Mouse (Mus musculus) midbrain, embryonic 10.5 days (tissue): ENCODE measurements around the gene Mlxip. TPM values are rescaled to one million over a fixed set of nuclear protein-coding genes. Genes with fewer than 3 reads are reported as not detected.
A peak's percentile ranks its signal among the peaks of the same experiment; 100 is the strongest.

Experiments
- DNase-seq: peaks from one replicate; pipeline ENCODE4 v3.0.0-alpha.2; 2017; ENCODE audit warnings: low spot score
- H3K27ac ChIP-seq: fragments of 300-500 bp; sonication (generic); replicated peaks from 2 replicates; pipeline ENCODE4 v1.5.1; 2016; ENCODE audit warnings: mild to moderate bottlenecking
- H3K27me3 ChIP-seq: fragments of 300-500 bp; sonication (generic); 2 replicates; pipeline ENCODE4 v1.6.1; 2016; ENCODE audit warnings: low read depth, mild to moderate bottlenecking; ENCODE audit not compliant: poor library complexity, severe bottlenecking
- H3K36me3 ChIP-seq: fragments of 300-500 bp; sonication (generic); 2 replicates; pipeline ENCODE4 v1.6.1; 2016; ENCODE audit warnings: mild to moderate bottlenecking, moderate library complexity
- H3K4me1 ChIP-seq: fragments of 300-500 bp; sonication (generic); 2 replicates; pipeline ENCODE4 v1.6.1; 2016
- H3K4me3 ChIP-seq: fragments of 300-500 bp; sonication (generic); 2 replicates; pipeline ENCODE4 v1.5.1; 2016; ENCODE audit warnings: mild to moderate bottlenecking, moderate library complexity
- H3K9me3 ChIP-seq: fragments of 300-500 bp; sonication (generic); replicated peaks from 2 replicates; pipeline ENCODE4 v1.6.1; 2016; ENCODE audit warnings: mild to moderate bottlenecking
- WGBS: fragments of 180-500 bp; shearing (Covaris S2); methylation state at CpG from one replicate; pipeline ENCODE4 v1.1.7; 2016; 5-methylcytosine and 5-hydroxymethylcytosine counted together
- polyA plus RNA-seq: library from polyadenylated mRNA; unstranded; fragments of >200 nt; fragmentation: Nextera tagmentation; extraction: Ambion mirVana; gene quantifications from 2 replicates; pipeline ENCODE4 v1.2.1, GENCODE M21; 2016

Gene Mlxip
- polyA plus RNA-seq, 1 experiment from 2014 or later: 16.0 TPM

DNA sequence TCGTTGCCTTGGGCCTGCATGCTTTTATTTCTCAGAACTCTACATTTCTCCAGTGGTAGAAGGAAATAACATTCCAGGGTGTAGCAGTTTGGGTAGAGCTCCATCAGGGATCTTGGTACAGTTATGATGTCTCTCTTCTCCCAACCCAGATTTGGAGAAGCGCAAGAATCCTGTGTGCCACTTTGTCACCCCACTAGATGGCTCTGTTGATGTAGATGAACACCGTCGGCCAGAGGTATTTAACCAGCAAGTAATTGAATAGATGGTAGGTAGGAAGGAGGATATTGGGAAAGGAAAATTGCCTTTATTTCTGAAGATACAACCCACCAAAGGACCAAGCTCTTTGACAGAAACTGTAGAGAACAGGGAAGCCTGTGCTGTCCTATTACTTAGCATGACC, 46.1 kb downstream of the Mlxip start:
- H3K27ac ChIP-seq: no peak overlapping the region
- no peak overlapping the region for H3K4me3 ChIP-seq
- H3K36me3 ChIP-seq: peaks cover 40% of the 10 kb centered on the region
- H3K9me3 ChIP-seq: no peaks in the 10 kb centered on the region
- WGBS: 81% methylated on average over 4 of the region's 4 CpGs
- DNase-seq: no peak
- H3K4me1 ChIP-seq: peaks cover 6% of the 10 kb centered on the region
- H3K27me3 ChIP-seq: no peaks in the 10 kb centered on the region

DNA sequence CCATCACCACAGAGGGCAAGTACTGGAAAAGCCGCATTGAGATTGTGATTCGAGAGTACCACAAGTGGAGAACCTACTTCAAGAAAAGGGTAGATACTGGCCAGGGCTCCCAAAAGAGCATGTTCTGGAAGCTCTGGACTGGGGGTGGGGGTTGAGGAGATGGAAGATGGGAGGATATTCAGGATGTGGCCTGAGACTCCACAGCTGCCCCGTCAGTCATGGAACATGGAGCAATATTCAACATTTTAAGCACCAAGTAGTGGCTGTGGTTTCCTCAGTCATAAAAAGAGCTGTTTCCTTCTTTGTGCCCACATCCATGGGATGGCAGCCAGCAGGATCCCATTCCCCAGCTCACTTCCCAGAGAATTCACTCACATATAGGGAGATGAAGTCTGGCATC, 47.7 kb downstream of the Mlxip start:
- Histone ChIP-seq H3K27me3 (no peaks in the 10 kb centered on the region), H3K36me3 (peaks cover 55% of the 10 kb centered on the region), H3K27ac (no peak overlapping the region), H3K4me3 (no peak overlapping the region), H3K4me1 (no peaks in the 10 kb centered on the region), H3K9me3 (no peaks in the 10 kb centered on the region)
- WGBS: 92% methylated on average over 3 of the region's 3 CpGs
- no peak for DNase-seq

DNA sequence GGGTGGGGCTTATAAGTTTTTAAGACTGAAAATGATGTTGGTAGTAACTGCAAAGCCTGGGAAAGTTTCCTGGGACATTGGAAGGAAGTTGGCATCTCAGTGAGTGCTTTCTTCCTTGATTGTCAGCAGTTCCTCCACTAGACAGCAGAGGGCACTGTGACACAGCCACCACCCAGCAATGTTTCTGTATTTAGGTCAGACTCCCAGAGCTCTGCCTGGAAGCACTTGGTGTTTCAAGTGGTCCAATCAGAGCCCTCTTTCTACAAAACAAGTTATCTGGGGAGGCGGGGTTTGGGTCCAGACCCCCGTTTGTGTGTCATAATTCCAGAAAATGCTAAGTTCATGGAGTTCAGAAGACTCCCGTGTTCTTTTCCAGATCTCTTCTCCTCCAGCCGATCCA, 49.5 kb downstream of the Mlxip start:
- peak; percentile 66 for DNase-seq
- WGBS: 53% methylated on average over 4 of the region's 4 CpGs
- Histone ChIP-seq H3K27ac (no peak overlapping the region), H3K27me3 (no peaks in the 10 kb centered on the region), H3K9me3 (no peaks in the 10 kb centered on the region), H3K4me1 (no peaks in the 10 kb centered on the region), H3K36me3 (peaks cover 71% of the 10 kb centered on the region), H3K4me3 (no peak overlapping the region)

DNA sequence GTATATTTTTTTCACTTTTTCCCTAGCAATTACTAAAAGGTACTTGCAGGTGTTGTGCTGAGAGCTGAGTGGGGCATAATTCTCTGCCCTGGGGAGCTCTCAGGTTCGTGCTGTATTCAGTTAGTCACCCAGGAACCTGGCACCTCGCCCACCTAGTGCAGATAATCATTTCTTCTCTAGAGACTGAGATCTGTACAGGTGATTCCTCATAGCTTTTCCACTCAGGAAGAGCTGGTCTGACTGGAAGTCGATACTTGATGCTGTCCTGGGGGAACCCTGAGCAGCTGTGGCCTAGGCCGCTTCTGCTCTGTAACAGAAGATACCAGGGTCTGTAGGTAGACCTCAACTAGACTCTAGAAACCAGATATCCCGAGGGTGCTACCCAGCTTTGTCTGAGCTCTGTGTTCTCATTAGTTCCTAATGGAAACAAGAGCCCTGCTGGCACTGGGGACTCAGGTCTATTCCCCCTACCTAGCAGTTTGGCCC, 50.3 kb downstream of the Mlxip start:
- no peak overlapping the region for H3K4me3 ChIP-seq
- no peaks in the 10 kb centered on the region for H3K27me3 ChIP-seq
- H3K4me1 ChIP-seq: no peaks in the 10 kb centered on the region
- H3K27ac ChIP-seq: no peak overlapping the region
- peaks cover 79% of the 10 kb centered on the region for H3K36me3 ChIP-seq
- 91% methylated on average over 5 of the region's 5 CpGs for WGBS
- H3K9me3 ChIP-seq: no peaks in the 10 kb centered on the region
- DNase-seq: no peak

DNA sequence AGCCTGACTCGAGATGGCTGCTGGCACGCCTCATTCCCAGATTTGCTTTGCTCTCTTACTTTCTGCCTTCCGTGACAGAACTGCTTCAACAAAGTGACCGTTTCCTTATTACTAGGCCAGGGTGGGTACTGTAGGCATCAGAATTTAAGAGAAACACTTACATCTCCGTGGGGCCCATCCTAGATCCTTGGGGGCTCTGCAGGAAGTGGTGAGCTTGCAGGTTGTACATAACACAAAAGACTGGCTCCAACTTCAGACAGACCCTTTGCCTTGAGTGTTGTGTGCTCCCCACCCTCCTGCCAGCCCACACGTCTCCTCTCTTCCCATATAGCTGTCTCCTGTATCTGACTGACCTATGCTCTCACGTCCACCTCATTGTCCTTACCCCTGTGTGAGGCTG, 57.3 kb downstream of the Mlxip start:
- 95% methylated on average over 7 of the region's 7 CpGs for WGBS
- H3K36me3 ChIP-seq: peaks cover 95% of the 10 kb centered on the region

DNA sequence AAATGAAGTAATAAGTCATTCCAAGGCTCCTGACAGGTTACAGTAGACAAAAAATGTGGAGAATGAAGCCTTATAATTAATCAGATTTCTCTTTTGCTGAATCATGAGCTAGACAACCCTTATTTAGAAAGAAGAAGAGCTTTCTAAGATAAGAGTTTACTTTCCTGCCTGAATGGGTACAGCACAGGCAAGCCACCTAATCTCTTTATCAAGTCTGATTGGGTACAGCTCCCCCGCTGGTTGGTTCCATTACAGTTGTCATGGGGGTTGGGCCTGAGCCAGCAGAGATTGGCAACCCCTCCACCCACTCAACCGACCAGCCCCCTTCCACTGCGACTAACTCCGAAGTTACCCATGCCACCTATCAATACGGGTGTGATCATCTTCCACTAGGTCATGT, 66.8 kb downstream of the Mlxip start:
- Histone ChIP-seq H3K4me1 (no peaks in the 10 kb centered on the region), H3K9me3 (no peaks in the 10 kb centered on the region), H3K36me3 (peaks cover 2% of the 10 kb centered on the region; the same call in 1 of the 2 replicates), H3K27me3 (no peaks in the 10 kb centered on the region), H3K4me3 (no peak overlapping the region), H3K27ac (no peak overlapping the region)
- 45% methylated on average over 5 of the region's 5 CpGs for WGBS
- DNase-seq: no peak

More for the DNA sequence above, 57.3 kb downstream of the Mlxip start:
- H3K9me3 ChIP-seq: no peaks in the 10 kb centered on the region
- H3K27me3 ChIP-seq: no peaks in the 10 kb centered on the region
- H3K27ac ChIP-seq: no peak overlapping the region
- no peak overlapping the region for H3K4me3 ChIP-seq
- no peak for DNase-seq
- no peaks in the 10 kb centered on the region for H3K4me1 ChIP-seq

DNA sequence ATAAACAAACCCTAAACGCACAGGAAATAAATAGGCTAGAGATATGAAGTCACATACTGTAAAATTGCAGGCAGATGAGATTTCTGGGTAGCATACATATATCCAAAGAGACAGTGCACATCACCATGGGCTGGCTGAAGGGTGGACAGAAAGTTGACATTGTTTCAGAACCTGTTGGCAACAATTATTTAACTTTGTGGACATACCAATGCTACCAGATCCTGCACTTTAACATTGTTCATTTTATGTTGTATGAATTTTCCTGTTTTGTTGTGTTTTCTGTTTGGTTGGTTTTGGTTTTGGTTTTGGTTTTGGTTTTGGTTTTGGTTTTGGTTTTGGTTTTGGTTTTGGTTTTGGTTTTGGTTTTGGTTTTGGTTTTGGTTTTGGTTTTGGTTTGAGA, 70.0 kb downstream of the Mlxip start:
- Histone ChIP-seq H3K27me3 (no peaks in the 10 kb centered on the region), H3K27ac (no peak overlapping the region), H3K36me3 (no peaks in the 10 kb centered on the region), H3K9me3 (no peaks in the 10 kb centered on the region), H3K4me3 (no peak overlapping the region), H3K4me1 (no peaks in the 10 kb centered on the region)
- 80% methylated on average over 1 of the region's 1 CpGs for WGBS
- DNase-seq: no peak

DNA sequence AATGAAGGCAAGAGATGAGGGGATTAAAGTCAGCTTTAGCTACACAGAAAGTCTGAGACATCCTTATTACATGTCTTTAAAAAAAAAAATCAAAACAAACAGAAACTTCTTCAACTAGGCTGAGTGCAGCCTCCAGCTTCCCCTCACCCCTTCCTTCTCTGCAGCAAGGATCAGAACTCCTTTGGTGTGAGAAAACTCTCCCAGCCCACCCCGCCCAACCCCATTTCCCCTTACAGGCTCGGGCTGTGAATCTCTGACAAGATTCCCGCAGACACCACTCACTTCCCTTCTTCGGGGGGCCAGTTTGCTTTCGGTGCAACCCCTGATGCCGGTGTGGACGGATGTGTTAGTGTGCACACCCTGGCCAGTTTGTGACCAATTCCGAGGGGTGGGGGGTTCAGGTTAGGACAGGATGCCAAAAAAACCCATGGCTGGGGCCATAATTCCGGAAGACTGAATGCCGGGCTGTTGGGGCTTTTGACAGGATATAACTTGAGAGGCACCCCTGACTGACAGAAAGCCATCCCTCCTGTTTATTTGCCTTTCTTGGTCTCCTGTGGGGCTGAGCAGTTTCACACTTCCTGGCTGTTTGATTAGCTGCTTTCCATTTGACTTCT, 76.3 kb downstream of the Mlxip start:
- H3K36me3 ChIP-seq: no peaks in the 10 kb centered on the region
- no peaks in the 10 kb centered on the region for H3K9me3 ChIP-seq
- peak overlapping the region; percentile 42; the same call in 1 of the 2 replicates for H3K27ac ChIP-seq
- peak; percentile 29 for DNase-seq
- H3K27me3 ChIP-seq: no peaks in the 10 kb centered on the region
- peaks cover 5% of the 10 kb centered on the region; the same call in 1 of the 2 replicates for H3K4me1 ChIP-seq
- 65% methylated on average over 10 of the region's 10 CpGs for WGBS
- no peak overlapping the region for H3K4me3 ChIP-seq

DNA sequence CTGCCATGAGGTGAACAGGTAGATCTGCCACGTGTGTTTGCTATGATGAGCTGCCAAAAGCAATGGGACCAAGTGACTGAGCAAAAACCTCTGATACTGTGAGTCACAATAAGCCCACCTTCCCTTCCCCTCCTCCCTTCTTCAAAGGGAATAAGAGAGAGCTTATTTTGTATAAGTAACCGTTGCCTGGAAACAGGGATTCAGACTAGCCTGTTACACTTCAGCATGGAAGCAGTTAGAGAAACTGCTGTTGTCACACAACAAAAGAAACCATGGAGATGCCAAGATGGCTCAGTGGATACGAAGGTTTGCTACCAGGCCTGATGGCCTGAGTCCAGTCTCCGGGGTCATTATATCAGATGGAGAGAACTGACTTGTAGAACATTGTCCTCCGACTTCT, 79.2 kb downstream of the Mlxip start:
- Histone ChIP-seq H3K4me1 (peaks cover 5% of the 10 kb centered on the region; the same call in 1 of the 2 replicates), H3K36me3 (no peaks in the 10 kb centered on the region), H3K27ac (no peak overlapping the region), H3K9me3 (no peaks in the 10 kb centered on the region), H3K27me3 (no peaks in the 10 kb centered on the region), H3K4me3 (no peak overlapping the region)
- 79% methylated on average over 5 of the region's 5 CpGs for WGBS
- DNase-seq: no peak

DNA sequence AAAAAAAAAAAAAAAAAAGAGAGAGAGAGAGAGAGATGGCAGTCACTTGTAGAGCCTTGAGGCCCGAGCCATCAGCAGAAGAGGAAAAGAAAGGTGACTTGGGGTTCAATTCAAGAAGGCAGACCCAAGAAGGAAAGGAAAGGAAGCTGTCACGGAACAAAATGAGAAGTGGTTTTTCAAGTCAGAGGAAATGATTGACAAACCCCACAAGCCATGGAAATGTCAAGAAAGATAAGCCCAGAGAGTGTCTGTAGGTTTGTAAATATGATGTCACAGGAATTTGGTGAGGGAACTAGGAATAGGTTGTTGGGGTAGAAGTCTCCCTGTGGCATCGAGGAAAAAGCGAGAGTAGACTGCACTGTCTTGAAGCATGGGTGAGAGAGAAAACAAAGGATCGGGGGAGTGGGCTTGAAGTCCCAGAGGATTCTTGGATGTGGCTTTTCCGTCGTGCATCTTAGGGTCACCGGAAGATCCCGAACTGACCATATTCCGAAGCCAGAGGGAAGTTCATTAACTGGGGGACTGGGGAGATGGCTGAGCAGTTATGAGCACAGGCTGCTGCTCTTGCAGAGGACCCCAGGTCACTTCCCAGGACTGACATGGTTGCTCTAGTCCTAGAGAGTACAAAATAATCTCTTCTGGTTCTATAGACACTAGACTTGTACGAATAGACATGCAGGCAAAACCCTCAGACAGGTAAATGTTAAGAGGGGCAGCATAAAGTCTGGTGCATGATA, 93.2 kb downstream of the Mlxip start:
- H3K4me1 ChIP-seq: peaks cover 13% of the 10 kb centered on the region
- no peak for DNase-seq

DNA sequence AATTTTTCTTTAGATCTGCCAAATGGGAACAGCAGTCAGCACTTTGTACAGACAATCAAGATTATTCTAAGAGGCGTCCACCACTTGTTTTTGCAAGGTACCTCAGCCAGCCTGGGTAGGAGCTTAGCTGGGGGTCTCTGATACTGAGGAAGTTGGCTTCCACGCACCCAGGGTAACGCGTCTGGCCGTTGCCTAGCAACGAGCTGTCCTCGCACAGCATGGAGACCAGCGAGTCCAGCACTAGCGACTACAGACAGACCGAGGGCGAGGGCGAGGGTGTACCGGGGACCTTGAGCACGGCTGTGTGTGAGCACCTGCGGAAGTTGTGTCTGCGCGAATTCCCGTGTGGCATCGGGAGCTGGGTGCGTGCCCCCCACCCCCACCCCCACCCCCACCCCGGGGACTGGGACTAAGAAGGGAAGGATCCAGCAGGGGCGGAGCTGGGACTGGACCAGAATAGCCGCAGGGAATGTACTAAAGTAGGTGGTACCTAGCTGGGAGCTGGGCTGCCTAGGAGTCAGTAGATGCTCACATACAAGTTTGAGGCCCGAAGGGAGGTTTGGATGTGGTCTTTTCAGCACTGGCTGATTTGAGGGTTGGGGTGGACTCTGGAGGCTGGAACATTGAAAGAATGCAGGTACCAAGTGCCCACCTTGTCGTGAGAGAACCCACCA, 94.7 kb downstream of the Mlxip start, which contains the start of the genes Lrrc43 and Il31:
TSS of gene Lrrc43 (plus strand) at position 194 of the 674 bp plus-strand sequence.
TSS of gene Il31 (minus strand) at position 378 of the 674 bp plus-strand sequence.
- 9% methylated on average over 25 of the region's 25 CpGs for WGBS
- no peaks in the 10 kb centered on the region for H3K36me3 ChIP-seq
- 0 out of 2 replicates have a peak within 1 kb of the TSS, but pooled peaks have one; percentile 42 for H3K27ac ChIP-seq
- no peaks in the 10 kb centered on the region for H3K9me3 ChIP-seq
- H3K4me3 ChIP-seq: peak within 1 kb of the TSS; percentile 51
- peak; percentile 63 for DNase-seq
- peaks cover 12% of the 10 kb centered on the region for H3K27me3 ChIP-seq
- peaks cover 13% of the 10 kb centered on the region for H3K4me1 ChIP-seq

More for the DNA sequence above, 93.2 kb downstream of the Mlxip start:
- WGBS: 86% methylated on average over 11 of the region's 11 CpGs
- no peak overlapping the region for H3K4me3 ChIP-seq
- no peaks in the 10 kb centered on the region for H3K9me3 ChIP-seq
- no peak overlapping the region for H3K27ac ChIP-seq
- peaks cover 12% of the 10 kb centered on the region for H3K27me3 ChIP-seq
- no peaks in the 10 kb centered on the region for H3K36me3 ChIP-seq

DNA sequence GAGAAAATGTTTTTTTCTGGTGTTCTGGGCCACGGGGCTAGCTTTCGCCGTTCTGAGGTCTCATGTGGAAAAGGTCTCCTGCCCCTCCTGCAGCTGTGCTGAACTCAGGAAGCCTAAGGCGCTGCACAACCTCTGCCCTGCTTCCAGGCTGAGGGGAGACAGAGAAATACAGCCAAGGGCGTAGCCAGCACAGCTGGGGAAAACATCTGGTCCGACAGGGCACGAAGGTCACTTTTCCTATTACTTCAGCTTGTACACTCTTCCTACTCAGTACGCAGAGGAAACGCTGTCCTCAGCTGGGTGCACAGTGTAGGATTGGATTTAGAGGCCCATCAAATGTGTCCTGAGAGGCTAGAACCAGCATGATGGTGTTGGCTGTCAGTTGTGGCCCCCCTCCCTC, 95.3 kb downstream of the Mlxip start:
- Histone ChIP-seq H3K27ac (no peak overlapping the region), H3K4me1 (peaks cover 13% of the 10 kb centered on the region), H3K27me3 (peaks cover 12% of the 10 kb centered on the region), H3K36me3 (no peaks in the 10 kb centered on the region), H3K4me3 (0 out of 2 replicates have a peak overlapping the region, but pooled peaks have one; percentile 51), H3K9me3 (no peaks in the 10 kb centered on the region)
- DNase-seq: no peak
- WGBS: 67% methylated on average over 9 of the region's 9 CpGs
